Mouse (Mus musculus): ENCODE data around the gene Mgst3. TPM values are rescaled to one million over a fixed set of nuclear protein-coding genes. Genes with fewer than 3 reads are reported as not detected.

Gene Mgst3
- polyA plus RNA-seq, 1 experiment from 2014 or later = 404 TPM

DNA sequence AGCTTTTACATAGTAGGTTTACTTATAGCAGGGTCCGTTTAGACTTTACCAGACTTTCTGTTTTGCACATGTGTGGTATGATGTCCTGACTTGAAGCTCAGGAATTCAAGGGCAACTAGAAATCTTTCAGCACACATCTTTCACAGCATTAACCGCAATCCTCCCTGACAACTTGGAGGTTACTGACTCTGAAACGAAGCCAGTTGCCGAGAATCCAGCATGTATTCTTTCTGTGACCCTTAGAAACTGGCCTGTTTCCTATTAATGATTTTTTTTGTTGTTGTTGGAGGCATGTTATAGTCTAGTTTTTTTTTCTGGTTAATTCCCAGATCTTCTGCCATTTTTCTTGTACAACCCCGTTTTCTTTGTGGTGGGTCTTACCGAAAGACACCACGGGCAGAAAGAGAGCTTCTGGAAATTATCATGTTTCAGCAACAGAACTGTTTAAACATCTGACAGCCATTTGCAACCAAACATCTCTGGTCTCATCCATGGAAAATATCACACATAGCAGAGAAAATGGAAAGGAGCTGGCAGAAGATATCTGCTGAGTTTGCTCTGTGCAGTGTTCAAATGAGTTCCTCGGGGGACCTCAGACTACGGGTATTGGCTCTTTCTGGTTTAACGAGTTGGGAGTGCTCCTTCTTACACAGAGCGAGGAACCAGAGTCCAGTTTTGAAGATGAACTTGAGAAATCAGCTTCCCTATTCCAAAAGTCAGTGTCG is 18.5 kb upstream of the Mgst3 start:
- whole genome bisulfite sequencing (ENCODE audit: insufficient replicate concordance) = 57% methylated on average over 12 of the region's 12 CpGs
- Histone ChIP-seq H3K9me3 (replicated peaks) (no peaks in the 10 kb centered on the region), H3K27ac (replicated peaks) (no peak overlapping the region), H3K27me3 (peaks cover 48% of the 10 kb centered on the region), H3K4me1 (replicated peaks) (no peaks in the 10 kb centered on the region), H3K4me2 (no peak overlapping the region), H3K9ac (no peak overlapping the region), H3K36me3 (replicated peaks) (no peaks in the 10 kb centered on the region), H3K4me3 (replicated peaks) (no peak overlapping the region)
- ATAC-seq (ENCODE audit: insufficient read depth) = no peak

DNA sequence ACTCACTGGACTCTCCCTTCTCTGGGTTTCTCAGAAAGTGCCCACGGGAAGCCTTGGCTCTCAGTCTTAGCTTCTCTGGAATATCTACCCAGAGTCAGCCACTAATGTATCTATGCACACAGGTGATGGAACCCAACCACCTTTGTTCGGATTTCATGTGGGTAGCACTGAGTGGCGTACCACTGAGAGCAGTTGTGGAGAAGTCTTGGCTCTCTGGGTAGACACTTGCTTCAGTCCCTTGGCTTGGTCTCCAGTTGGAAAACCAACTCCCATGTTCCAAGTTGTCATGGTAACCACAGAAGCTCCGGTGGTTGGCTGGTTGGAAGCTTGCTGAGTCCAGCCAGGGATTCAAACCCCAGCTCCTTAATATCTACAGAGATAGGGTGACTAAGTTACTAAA is 16.0 kb upstream of the Mgst3 start:
- H3K4me2 ChIP-seq = no peak overlapping the region
- no peaks in the 10 kb centered on the region for H3K36me3 ChIP-seq (replicated peaks)
- H3K9me3 ChIP-seq (replicated peaks) = no peaks in the 10 kb centered on the region
- no peak overlapping the region for H3K9ac ChIP-seq
- H3K27ac ChIP-seq (replicated peaks) = no peak overlapping the region
- no peaks in the 10 kb centered on the region for H3K4me1 ChIP-seq (replicated peaks)
- no peak for ATAC-seq (ENCODE audit: insufficient read depth)
- 64% methylated on average over 4 of the region's 4 CpGs for WGBS (ENCODE audit: insufficient replicate concordance)
- no peak overlapping the region for H3K4me3 ChIP-seq (replicated peaks)
- peaks cover 69% of the 10 kb centered on the region for H3K27me3 ChIP-seq

DNA sequence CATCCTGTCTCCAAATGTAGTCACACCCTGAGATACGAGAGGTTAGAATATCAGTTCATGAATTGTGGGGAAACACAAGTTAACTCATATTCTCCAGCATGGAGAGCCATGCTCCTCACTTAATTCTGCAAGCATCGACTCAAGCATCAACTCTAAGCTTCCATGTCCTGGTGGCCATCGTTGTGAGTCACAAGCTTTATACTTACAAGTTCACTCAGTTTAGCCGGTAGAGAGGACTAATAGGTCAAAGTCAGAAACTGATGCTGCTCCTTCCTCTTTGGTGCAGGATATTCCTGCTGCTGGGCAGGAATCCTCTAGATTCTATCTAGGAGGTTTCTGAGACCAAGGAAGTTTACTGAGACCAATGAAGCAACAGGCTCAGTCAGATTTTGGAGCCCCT is 11.6 kb upstream of the Mgst3 start:
- Histone ChIP-seq H3K4me2 (no peak overlapping the region), H3K9ac (no peak overlapping the region), H3K27ac (replicated peaks) (no peak overlapping the region), H3K27me3 (peaks cover 70% of the 10 kb centered on the region), H3K9me3 (replicated peaks) (no peaks in the 10 kb centered on the region), H3K36me3 (replicated peaks) (no peaks in the 10 kb centered on the region), H3K4me1 (replicated peaks) (no peaks in the 10 kb centered on the region), H3K4me3 (replicated peaks) (no peak overlapping the region)
- 59% methylated on average over 4 of the region's 4 CpGs for WGBS (ENCODE audit: insufficient replicate concordance)
- ATAC-seq (ENCODE audit: insufficient read depth) = no peak

DNA sequence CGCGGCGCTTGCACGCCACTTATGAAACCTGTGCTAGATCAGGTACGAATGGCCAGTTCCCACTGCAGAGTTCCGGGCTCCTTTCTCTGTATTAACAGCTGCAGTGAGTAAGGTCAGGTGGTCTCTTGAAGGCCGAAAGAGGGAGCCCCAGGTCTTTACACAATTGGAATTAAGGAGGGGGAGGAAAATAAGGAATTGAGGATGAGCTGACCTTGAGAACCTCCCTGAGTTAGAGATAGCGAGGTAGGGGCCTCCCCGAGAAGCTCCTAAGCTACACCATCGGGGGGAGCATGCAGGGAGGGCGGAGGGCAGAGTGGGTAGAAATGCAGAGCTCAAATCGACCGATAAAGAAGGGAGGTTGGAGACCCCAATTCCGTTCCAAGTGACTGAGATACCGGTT is 360 bp downstream of the Mgst3 start:
- ATAC-seq (ENCODE audit: insufficient read depth) = peak; percentile 55
- Histone ChIP-seq H3K27ac (replicated peaks) (peak overlapping the region; percentile 93), H3K36me3 (replicated peaks) (peaks cover 29% of the 10 kb centered on the region), H3K4me2 (peak overlapping the region; percentile 79), H3K27me3 (peaks cover 20% of the 10 kb centered on the region), H3K4me3 (replicated peaks) (peak overlapping the region; percentile 79), H3K9me3 (replicated peaks) (no peaks in the 10 kb centered on the region), H3K9ac (peak overlapping the region; percentile 83), H3K4me1 (replicated peaks) (peaks cover 55% of the 10 kb centered on the region)
- WGBS (ENCODE audit: insufficient replicate concordance) = under 1% methylated on average over 15 of the region's 15 CpGs

DNA sequence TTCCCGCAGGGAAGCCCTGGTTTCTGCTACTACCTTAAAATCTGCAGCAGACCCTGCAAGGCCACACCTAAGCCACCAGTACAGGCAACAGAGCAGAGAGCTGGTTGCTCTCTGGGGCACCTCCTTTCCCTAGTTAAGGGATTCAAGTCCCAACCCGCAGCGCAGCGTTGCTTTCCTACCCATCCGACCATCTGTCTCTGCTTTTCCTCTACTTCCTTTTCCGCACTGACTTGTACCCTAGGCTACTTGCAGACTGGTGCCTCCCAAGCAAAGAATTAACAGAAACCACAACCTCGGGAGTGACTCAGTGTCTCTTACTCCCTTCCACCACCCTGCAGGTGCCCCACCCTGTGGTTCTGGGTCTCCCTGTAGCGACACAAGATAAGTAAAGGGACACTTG is 954 bp downstream of the Mgst3 start:
- WGBS (ENCODE audit: insufficient replicate concordance) = 4% methylated on average over 8 of the region's 8 CpGs
- Histone ChIP-seq H3K4me1 (replicated peaks) (peaks cover 61% of the 10 kb centered on the region), H3K36me3 (replicated peaks) (peaks cover 35% of the 10 kb centered on the region), H3K27me3 (peaks cover 20% of the 10 kb centered on the region), H3K4me3 (replicated peaks) (peak overlapping the region; percentile 79), H3K9me3 (replicated peaks) (no peaks in the 10 kb centered on the region), H3K27ac (replicated peaks) (peak overlapping the region; percentile 93), H3K9ac (peak overlapping the region; percentile 83), H3K4me2 (peak overlapping the region; percentile 79)
- ATAC-seq (ENCODE audit: insufficient read depth) = peak; percentile 75

DNA sequence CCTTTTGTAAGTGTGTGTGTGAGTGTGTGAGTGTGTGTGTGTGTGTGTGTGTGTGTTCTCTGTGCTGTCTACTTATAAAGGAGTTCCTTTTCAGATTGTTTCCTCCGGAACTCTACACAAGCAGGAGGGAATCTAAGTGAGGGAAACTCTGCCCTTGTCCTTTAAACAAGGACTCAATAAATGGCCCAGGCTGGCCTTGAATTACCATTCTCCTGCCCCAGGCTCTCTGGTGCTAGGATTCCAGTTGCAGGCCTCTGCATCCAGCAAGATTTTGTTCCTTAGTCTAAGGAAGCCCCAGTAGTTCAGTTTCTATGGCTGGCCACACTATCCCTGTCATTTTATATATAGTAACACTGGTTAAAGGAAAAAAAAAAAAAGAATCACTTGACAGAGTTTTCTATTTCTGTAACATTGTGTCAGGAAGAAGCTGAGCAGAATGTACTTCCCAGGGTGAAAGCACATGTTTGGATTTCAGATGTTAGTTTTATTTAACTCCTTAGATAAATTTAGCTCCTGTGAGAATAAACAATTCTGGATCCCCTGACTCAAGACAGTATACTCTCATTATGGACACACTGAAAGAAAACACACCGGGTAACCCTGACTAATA is 1.5 kb downstream of the Mgst3 start:
- Histone ChIP-seq H3K27me3 (peaks cover 20% of the 10 kb centered on the region), H3K4me3 (replicated peaks) (peak overlapping the region; percentile 79), H3K4me1 (replicated peaks) (peaks cover 66% of the 10 kb centered on the region), H3K36me3 (replicated peaks) (peaks cover 37% of the 10 kb centered on the region), H3K27ac (replicated peaks) (peak overlapping the region; percentile 93), H3K9me3 (replicated peaks) (no peaks in the 10 kb centered on the region), H3K9ac (peak overlapping the region; percentile 83), H3K4me2 (peak overlapping the region; percentile 79)
- 32% methylated on average over 2 of the region's 2 CpGs for WGBS (ENCODE audit: insufficient replicate concordance)
- ATAC-seq (ENCODE audit: insufficient read depth) = no peak

DNA sequence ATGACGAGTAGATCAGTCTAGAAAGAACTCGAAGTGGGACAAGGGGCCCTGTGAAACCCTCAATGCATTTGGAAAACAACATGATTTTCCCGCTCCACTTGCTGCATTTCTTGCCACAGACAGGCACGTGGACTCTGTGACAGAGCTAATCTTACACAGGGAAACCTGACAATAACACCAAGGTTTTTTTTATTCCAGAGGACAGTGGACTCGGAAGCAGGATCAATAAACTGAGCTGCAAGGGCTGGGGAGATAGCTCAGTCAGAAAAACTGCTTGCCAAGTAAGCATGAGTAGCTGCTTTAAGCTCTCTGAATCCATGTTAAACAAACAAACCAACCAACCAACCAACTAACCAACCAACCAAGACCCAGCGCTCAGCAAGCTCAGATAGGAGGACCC is 2.4 kb downstream of the Mgst3 start:
- H3K4me1 ChIP-seq (replicated peaks) = peaks cover 75% of the 10 kb centered on the region
- peaks cover 40% of the 10 kb centered on the region for H3K36me3 ChIP-seq (replicated peaks)
- peak overlapping the region; percentile 80 for H3K27ac ChIP-seq (replicated peaks)
- peak overlapping the region; percentile 79 for H3K4me2 ChIP-seq
- H3K27me3 ChIP-seq = peaks cover 12% of the 10 kb centered on the region
- H3K9me3 ChIP-seq (replicated peaks) = no peaks in the 10 kb centered on the region
- WGBS (ENCODE audit: insufficient replicate concordance) = 71% methylated on average over 6 of the region's 6 CpGs
- ATAC-seq (ENCODE audit: insufficient read depth) = no peak
- peak overlapping the region; percentile 79 for H3K4me3 ChIP-seq (replicated peaks)
- H3K9ac ChIP-seq = peak overlapping the region; percentile 49

DNA sequence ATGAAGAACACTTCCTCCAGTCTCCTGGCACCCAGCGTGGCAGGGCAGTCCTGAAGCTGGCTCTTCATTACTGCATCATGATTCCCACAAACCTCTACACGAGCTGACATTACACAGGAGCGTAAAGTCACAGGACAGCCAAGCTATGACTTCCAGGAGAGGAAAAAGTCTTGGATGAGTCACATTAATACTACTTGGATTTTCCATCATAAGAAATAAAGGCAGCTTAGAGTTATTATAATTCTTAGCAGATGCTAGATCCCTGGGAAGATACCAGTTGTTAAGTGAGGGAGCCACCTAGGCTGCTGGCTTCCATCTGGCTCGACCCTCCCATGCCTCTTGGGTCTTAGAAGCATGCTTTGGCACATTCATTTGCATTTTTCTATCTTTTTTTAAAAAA is 3.3 kb downstream of the Mgst3 start:
- peak overlapping the region; percentile 79 for H3K4me3 ChIP-seq (replicated peaks)
- H3K9me3 ChIP-seq (replicated peaks) = no peaks in the 10 kb centered on the region
- no peak for ATAC-seq (ENCODE audit: insufficient read depth)
- peaks cover 83% of the 10 kb centered on the region for H3K4me1 ChIP-seq (replicated peaks)
- peaks cover 46% of the 10 kb centered on the region for H3K36me3 ChIP-seq (replicated peaks)
- peak overlapping the region; percentile 37; the same call in 1 of the 2 replicates for H3K9ac ChIP-seq
- H3K27ac ChIP-seq (replicated peaks) = peak overlapping the region; percentile 80
- peaks cover 5% of the 10 kb centered on the region for H3K27me3 ChIP-seq
- 78% methylated on average over 4 of the region's 4 CpGs for WGBS (ENCODE audit: insufficient replicate concordance)
- peak overlapping the region; percentile 79 for H3K4me2 ChIP-seq

DNA sequence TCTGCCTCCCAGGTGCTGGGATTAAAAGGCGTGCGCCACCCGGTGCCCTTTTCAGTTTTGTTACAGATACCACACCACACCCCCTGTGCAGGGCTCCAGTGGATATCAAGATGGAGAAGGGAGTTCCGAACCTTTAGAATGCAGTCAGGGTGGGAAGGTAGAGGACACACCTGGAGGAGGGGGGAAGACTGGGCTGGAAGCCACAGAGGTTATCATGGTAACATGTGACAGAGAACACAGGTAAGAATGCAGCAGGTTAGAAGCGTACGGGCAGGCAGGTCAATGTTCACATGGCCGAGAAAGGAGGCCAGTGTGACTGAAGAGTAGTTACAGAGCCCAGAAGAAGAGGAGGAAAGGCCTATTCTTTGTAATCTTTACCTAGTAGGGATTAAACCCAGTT is 4.1 kb downstream of the Mgst3 start:
- ATAC-seq (ENCODE audit: insufficient read depth) = no peak
- Histone ChIP-seq H3K9ac (peak overlapping the region; percentile 37; the same call in 1 of the 2 replicates), H3K4me1 (replicated peaks) (peaks cover 84% of the 10 kb centered on the region), H3K4me2 (peak overlapping the region; percentile 79), H3K4me3 (replicated peaks) (peak overlapping the region; percentile 79), H3K9me3 (replicated peaks) (no peaks in the 10 kb centered on the region), H3K27ac (replicated peaks) (peak overlapping the region; percentile 80), H3K36me3 (replicated peaks) (peaks cover 46% of the 10 kb centered on the region), H3K27me3 (no peaks in the 10 kb centered on the region)
- WGBS (ENCODE audit: insufficient replicate concordance) = 80% methylated on average over 7 of the region's 7 CpGs

DNA sequence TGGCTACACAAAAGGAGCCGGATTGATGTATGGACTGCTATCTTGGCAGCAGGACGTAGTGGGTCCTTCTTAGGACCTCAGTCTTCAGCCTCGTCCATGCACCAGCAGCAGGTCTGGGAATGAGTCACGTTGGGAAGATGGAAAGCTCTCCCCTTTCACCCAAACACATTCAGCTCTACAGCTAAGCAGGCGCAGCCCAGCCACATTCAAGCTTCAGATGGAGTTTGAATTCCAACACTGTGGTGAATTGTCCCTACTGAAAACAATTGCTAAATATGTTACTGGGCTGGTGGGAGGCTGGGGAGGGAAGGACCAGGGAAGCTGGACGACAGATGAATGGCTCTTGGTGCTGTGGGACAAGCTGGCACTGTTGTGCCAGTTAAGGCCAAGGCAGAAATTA is 5.1 kb downstream of the Mgst3 start:
- Histone ChIP-seq H3K4me2 (peak overlapping the region; percentile 79), H3K9ac (peak overlapping the region; percentile 37), H3K9me3 (replicated peaks) (no peaks in the 10 kb centered on the region), H3K27ac (replicated peaks) (peak overlapping the region; percentile 80), H3K27me3 (no peaks in the 10 kb centered on the region), H3K36me3 (replicated peaks) (peaks cover 46% of the 10 kb centered on the region), H3K4me1 (replicated peaks) (peaks cover 87% of the 10 kb centered on the region), H3K4me3 (replicated peaks) (peak overlapping the region; percentile 79; the same call in 1 of the 2 replicates)
- 83% methylated on average over 6 of the region's 6 CpGs for WGBS (ENCODE audit: insufficient replicate concordance)
- no peak for ATAC-seq (ENCODE audit: insufficient read depth)

DNA sequence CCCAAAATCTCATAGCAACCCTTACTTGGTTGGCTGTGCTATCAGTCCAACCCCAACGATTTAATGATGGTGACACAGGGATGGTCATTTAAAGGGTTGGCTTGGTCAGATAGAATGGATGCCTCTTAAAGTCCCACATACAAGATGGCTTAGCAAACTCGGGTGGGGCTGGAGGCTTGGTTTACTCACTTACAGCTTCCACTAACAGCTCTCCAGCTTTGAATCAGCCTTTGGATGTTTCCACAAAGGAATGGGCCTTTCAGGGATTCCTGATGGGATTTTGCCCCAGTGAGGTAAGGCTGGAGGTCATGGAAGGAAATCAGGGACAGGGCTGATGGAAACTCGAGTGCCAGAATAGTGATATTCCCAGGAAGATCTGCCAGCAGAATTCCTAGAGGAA is 5.8 kb downstream of the Mgst3 start:
- no peaks in the 10 kb centered on the region for H3K27me3 ChIP-seq
- no peaks in the 10 kb centered on the region for H3K9me3 ChIP-seq (replicated peaks)
- H3K27ac ChIP-seq (replicated peaks) = peak overlapping the region; percentile 80
- peak overlapping the region; percentile 41; the same call in 1 of the 2 replicates for H3K9ac ChIP-seq
- peak overlapping the region; percentile 79; the same call in 1 of the 2 replicates for H3K4me3 ChIP-seq (replicated peaks)
- H3K36me3 ChIP-seq (replicated peaks) = peaks cover 46% of the 10 kb centered on the region
- ATAC-seq (ENCODE audit: insufficient read depth) = no peak
- H3K4me2 ChIP-seq = peak overlapping the region; percentile 79
- H3K4me1 ChIP-seq (replicated peaks) = peaks cover 93% of the 10 kb centered on the region
- WGBS (ENCODE audit: insufficient replicate concordance) = 70% methylated on average over 3 of the region's 3 CpGs

All from liver, embryonic 15.5 days (tissue).